Mouse (Mus musculus) erythroblast, adult 5-6 weeks (primary cell): ENCODE results near the gene Cnksr2. TPM values are rescaled to one million over a fixed set of nuclear protein-coding genes. Genes with fewer than 3 reads are reported as not detected.

ENCODE experiments used
- ATAC-seq: replicated peaks from 2 replicates; pipeline ENCODE4 v1.8.0; 2016; ENCODE audit warnings: moderate number of reproducible peaks, mild to moderate bottlenecking, moderate TSS enrichment, inconsistent platforms; ENCODE audit not compliant: poor library complexity, low FRiP score, severe bottlenecking
- total RNA-seq, 2 experiments: library from RNA; stranded (forward) in 1 of 2; stranded (reverse) in 1 of 2; fragments of 150-400 nt in 1 of 2; fragments of 200-764, 138-1000 nt in 1 of 2; gene quantifications; 2 replicates each; pipeline versions ENCODE4 v1.2.3 to v1.2.4; 2015 to 2017; ENCODE audit warnings: low replicate concordance in 2 of 2

Gene Cnksr2
- not detected in 2 replicates for total RNA-seq (2015; ENCODE audit: low replicate concordance)
- total RNA-seq (2017; ENCODE audit: low replicate concordance) = not detected in 2 replicates

DNA sequence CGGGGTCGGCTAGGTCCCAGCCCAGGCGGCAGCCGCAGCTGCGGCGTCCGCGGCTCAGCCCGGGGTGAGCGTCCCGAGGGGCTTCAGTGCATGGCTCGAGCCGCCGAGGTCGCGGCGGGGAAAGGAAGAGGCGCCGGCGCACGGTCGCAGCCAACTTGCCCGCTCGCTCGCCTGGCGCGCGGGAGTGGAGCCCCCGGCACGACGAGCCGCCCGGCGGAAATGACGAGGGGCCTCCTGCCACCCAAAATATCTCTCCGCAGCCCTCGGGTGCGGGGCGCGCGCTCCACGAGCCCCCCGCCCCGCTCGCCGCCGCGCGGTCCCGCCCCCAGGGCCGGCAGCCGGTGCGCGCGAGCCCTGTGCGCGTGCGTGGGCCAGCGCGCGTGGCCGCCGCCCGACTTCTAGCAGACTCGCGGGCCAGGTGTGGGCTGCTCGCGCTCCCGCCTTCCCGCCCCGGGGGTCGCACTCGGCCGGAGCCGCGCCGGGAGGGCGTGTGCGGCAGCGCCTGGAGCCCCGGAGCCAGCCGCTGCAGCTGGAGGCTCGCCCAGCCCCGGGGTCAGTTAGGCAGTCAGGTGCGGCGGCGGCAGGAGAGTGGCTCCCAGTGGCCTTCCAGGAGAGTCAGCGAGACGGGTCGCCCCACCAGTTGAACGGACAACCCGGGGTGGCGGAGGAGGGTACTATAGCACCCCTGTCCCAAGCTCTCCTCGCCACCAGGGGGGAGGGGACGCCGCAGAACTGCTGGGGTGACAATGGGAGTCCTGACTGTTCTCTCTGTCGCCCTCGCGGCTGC is at the start of gene Cnksr2:
Cnksr2 (minus strand) TSS at position 238 of the 787 bp plus-strand sequence.
- ATAC-seq = no peak

DNA sequence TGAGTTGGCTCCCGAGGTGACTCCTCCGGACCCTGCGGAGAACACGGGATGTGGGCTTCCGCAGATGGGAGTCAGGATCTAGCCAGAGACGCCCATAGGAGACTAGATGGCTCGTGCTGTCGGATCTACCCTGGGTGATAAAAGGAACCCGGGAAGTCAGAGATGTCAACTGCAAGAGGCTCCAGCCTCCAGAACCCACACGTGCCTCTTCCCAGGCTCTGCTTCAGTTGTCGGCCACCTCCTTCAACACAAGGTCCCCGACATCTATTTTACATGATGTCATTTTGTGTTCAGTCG is 698 bp upstream of the Cnksr2 start:
- no peak for ATAC-seq

DNA sequence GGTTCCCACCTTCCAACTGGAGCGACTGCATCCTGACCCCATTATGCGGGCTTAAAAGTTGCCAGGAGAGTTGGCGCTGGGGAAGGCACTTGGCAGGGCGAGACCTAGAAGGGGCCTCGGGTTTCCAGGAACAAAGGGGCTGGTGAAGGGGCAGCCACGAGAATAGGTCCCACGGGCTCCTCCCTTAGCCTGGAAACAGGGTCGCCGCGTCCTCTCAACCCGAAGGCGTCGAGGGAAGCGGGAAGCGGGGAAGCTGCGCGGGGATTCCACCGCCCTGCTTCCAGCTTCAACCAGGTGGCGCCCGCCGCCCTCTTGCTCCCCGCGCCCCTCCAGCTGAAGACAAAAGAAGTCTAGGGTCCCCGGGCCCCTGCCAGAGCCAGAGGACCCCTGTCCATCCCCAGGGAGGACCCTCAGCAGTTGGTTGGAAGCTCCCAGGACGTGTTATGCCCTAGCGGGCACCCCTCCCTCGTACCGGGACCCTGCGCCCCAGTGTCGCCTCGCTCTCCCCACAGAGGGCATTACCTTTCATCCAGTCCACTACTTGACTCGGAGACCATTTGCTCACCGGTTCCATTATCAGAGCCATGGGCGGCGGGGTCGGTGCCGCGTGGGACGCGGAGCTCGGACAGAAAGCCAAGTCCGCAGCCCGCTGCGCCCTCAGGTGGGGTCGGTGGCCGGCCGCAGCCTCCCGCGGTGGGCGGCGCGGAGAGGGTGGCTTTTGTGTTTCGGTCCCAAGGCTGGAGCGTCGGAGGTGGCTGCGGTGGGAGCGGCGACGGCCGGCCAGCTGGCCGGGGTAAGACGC is 638 bp downstream of the Cnksr2 start:
- no peak for ATAC-seq

DNA sequence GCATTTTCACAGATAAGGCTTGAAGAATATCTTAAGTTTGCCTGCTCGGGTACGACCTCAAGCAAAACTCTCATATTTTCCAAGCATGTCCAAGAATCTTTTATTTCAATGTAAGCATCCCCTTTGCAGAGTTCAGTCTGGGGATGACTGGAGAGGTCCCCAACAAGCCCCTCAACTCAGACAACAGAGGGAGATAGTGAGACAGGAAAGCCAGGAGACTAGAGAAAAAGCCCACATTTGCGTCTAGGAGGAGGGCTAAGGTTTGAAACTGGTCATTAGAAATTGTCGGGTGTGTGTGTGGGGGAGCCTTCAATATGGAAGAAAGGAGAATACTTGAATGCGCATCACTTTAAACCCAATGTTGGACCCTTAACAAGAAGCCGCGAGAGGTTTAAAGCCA is 1.4 kb downstream of the Cnksr2 start:
- ATAC-seq = no peak

DNA sequence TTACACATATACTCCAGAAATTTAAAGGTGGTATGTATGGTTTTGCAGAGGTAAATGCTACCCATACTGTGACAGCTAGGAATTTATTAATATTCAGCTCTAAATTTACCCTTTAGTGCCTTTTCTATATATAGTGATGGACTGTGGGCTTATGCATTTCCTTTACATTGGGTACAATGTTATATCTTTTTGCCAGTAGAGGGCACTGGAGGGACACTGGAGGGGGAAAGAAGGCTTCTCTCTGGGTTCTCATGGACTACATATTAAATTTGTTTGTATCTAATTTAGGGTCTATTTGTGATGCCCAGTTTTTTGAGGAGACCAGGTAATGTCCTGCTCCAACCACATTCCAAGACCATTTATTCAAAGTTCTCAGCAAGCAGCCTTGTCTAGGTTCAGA is 91.4 kb downstream of the Cnksr2 start:
- ATAC-seq = no peak

DNA sequence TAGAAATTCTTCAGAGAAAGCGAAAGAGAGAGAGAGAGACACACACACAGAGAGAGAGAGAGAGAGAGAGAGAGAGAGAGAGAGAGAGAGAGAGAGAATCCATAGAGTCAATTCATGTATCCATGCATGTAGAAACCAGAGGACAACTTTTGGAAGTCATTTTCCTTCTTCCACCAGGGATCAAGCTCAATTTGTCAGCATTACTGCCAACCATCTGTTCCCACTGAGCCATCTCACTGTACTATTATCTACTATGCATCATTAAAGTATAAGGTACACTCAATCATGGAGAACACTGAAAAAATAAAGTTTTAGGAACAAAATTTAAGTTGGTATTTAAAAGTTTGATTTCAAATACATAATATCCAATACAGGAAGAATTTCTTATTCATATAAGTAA is 93.8 kb downstream of the Cnksr2 start:
- no peak for ATAC-seq

DNA sequence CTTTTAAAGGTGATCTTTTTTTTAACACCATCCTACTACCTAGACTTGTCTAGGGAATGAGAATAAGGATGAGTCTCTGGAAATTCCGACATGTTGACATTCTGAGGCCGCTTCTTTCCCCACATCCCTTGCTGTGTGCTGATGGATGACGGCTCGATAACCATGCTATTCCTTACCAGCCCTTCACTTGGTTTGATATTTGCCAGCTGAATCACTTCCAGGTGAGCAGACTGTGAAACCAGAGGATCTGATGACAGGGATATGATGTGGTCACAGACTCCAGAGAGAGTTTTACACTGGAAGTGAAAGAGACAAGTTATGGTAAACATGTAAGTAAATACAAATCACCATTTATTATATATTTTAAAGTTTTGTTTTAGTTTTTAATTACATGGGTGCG is 98.0 kb downstream of the Cnksr2 start:
- no peak for ATAC-seq

DNA sequence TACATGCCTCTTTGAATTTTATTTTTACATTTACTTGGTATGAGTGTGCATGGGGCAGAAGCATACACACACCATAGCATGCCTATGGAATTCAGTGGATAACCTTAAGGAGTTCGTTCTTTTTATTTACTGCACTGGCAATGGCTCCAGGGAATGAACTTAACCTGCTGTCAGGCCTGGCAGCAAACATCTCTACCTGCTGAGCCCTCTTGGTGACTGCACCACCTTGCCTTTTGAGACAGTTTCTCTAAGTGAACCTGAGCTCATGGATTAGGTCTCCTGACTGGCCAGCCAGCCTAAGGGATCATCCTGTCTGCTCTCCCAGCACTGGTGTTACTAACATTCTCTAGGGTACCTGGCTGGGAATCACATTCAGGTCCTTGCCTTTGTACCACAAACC is 106.5 kb downstream of the Cnksr2 start:
- ATAC-seq = no peak

DNA sequence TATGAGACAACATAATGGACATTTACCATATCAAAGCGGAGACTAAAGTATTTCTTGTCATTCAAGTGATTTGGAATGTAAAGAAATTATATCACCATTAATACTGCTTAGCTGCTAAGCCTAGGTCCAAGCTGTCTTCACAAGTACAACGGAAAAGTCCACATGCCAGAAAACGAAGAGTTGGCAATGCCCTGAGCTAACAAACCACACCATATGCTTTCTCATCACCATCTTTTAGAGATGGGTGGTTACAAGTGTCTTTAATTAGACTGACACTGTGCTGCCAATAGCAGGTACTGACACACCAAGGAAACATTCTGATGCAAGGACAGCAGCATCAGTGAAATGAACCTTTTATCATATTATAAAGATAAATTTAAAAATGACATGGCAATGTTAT is 123.0 kb downstream of the Cnksr2 start:
- no peak for ATAC-seq

DNA sequence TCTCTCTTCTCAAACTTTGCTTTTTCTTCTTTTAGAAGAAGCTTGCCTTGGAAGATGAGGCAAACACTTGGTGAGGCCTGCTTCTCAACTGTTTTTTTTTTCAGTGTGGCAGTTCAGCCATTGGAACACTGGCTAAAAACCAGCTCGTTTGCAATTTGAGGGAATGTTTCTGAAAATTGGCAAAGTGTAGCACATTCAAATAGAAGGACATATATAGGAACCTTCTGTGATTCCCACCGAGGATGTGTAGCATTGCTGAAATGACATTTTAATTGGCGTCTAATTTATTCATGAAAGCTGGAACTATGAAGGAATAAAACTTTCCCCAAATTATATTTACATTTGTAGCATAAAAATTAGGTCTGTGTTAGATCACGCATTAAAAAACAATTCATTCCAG is 213.1 kb downstream of the Cnksr2 start:
- ATAC-seq = no peak

DNA sequence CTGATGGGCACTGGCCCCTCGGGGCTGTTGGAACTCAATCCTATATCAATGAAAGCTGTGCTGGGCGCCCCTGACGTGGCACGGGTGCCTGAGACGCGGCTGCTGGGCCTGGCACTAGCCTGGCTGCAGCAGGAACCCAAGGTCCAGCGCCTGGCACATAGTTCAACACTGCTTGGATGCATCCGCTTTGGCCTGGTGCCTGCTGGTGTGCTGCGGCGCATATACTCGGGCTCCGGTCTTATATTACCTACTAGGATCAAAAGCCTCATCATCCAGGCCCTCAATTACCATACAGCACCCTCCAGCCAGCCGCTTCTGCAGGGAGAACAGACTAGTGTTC is 224.2 kb downstream of the Cnksr2 start:
- ATAC-seq = no peak

DNA sequence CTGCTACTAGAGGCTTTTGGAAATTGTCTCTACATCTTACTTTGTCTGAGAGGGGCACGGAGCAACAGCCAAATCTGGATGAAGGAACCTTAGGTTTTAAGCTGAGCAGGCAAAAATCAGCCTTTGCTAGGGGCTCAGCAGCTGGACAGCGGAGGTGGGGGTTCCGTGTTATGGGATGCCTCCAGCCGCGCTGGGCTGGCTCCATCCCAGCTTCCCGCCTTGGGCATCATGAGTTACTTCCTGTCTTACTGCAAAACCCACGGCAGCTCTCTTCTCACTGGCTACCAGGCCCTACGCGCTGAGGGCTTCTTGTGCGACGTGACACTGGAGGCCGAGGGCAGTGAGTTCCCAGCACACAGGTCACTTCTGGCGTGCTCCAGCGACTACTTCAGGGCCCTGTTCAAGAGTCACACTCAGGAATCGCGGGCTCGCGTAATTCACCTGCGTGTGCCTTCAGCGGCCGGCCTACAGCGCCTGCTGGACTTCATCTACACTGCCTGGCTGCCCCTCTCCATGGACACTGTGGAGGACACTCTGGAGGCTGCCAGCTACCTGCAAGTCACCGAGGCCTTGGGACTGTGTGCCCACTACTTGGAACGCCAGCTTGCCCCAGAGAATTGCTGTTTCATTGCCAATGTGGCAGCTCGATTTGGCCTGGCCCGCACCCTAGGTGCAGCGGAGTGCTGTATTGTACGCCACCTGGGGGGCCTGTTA is 224.7 kb downstream of the Cnksr2 start, which contains the start of gene Klhl34:
Klhl34 (plus strand) TSS at position 229 of the 714 bp plus-strand sequence.
- no peak for ATAC-seq

DNA sequence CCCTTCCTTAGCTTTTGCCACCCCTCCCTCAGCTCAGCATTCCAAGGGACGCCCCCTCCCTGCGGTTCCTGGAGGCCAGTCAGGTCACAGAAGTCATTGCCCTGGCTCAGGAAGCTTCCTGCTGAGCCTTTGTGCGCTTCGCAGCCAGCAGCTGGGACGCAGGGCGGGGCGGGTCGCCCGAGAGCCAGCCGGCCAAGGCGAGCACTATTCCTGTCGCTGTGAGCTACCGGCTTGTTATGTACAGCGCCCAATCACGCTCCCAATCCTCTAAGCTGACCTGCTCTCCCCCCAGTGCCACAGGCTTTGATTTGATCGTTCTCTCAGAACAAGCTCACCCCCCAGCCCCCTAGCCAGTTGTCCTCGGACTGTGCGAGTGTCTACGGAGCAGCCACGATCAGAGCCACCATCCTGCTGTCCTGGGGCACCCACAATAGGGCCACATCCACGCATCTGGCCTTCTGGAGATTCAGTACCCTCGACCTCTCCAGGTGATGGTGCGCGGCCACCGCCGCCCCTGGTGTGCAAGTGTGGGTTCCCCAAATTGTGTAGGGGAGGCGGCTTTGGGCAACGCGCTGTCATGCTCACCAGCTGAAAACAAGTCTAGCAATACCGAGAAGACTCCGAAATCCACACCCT is 225.4 kb downstream of the Cnksr2 start:
- no peak for ATAC-seq

DNA sequence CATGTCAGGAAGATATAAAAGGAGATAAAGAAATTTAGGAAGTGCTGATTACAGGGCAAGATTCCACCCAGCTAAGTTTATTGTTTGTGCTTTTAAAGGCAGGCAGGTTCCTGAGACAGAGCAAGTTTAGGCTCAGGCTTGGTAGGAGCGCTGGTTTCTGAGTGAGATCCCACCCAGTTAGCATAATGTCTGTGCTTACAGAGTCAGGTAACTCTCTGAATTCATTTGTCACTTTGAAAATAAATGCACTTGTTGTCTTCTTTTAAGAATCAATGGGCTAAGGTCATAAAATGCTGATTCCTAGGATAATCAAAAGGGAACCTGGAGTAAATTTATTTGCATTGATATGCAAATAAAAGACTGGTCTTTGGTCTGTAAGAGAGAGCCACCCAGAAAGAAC is 233.4 kb downstream of the Cnksr2 start:
- no peak for ATAC-seq

DNA sequence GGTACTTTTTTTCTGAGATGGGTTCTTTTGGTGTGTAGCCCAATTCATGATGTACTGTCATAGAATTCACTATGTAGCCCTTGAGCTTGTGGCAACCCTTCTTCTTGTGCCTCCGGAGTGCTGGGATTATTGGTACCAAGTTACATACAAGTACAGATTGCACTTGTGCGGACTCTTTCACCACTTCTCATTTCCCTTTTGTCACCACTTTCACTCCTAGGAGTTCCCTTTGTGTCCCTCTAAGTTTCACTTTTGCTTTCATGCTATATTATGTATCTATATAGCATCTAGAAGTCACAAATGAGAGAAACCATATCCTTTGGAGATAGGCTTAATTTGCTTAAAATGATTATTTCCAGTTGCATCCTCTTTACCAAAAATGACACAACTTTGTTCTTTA is 241.4 kb downstream of the Cnksr2 start:
- no peak for ATAC-seq

Other genes starting within 250 kb of the Cnksr2 start
- not detected in 2 replicates for gene Klhl34, start 224.9 kb downstream of the Cnksr2 start, total RNA-seq (2015; ENCODE audit: low replicate concordance)
- not detected in 2 replicates for gene Klhl34, start 224.9 kb downstream of the Cnksr2 start, total RNA-seq (2017; ENCODE audit: low replicate concordance)